Mouse (Mus musculus) embryonic facial prominence, embryonic 11.5 days (tissue): ENCODE measurements around the gene Apoc1. TPM values are rescaled to one million over a fixed set of nuclear protein-coding genes. Genes with fewer than 3 reads are reported as not detected.

Experiments used
- ATAC-seq: fragments of 200-750 bp; cut with Nextera tagmentation; replicated peaks from 2 replicates; pipeline ENCODE4 v1.8.0; 2017; ENCODE audit warnings: low read depth; ENCODE audit not compliant: insufficient number of reproducible peaks, low FRiP score, low TSS enrichment
- DNase-seq: peaks from one replicate; pipeline ENCODE4 v3.0.0-alpha.2; 2015; ENCODE audit warnings: low spot score
- H3K27ac ChIP-seq: fragments of 300-500 bp; sonication (generic); replicated peaks from 2 replicates; pipeline ENCODE4 v1.5.1; 2014; ENCODE audit warnings: mild to moderate bottlenecking, low read depth, low read length, control low read depth
- H3K27me3 ChIP-seq: fragments of 300-500 bp; sonication (generic); 2 replicates; pipeline ENCODE4 v1.6.1; 2014; ENCODE audit warnings: mild to moderate bottlenecking, low read length, moderate library complexity, mixed read lengths; ENCODE audit not compliant: control insufficient read depth, insufficient read depth
- H3K36me3 ChIP-seq: fragments of 300-500 bp; sonication (generic); replicated peaks from 2 replicates; pipeline ENCODE4 v1.6.1; 2014; ENCODE audit warnings: low read depth, mild to moderate bottlenecking, low read length, moderate library complexity, mixed read lengths; ENCODE audit not compliant: control insufficient read depth, insufficient read depth
- H3K4me1 ChIP-seq: fragments of 300-500 bp; sonication (generic); 2 replicates; pipeline ENCODE4 v1.6.1; 2014; ENCODE audit warnings: low read length, mixed read lengths; ENCODE audit not compliant: control insufficient read depth, insufficient read depth
- H3K4me2 ChIP-seq: fragments of 300-500 bp; sonication (generic); 2 replicates; pipeline ENCODE4 v1.6.1; 2014; ENCODE audit warnings: low read depth, mild to moderate bottlenecking, control low read depth, low read length, moderate library complexity
- H3K4me3 ChIP-seq: fragments of 300-500 bp; sonication (generic); 2 replicates; pipeline ENCODE4 v1.5.1; 2014; ENCODE audit warnings: low read depth, low read length, control low read depth
- H3K9ac ChIP-seq: fragments of 300-500 bp; sonication (generic); replicated peaks from 2 replicates; pipeline ENCODE4 v1.6.1; 2014; ENCODE audit warnings: mild to moderate bottlenecking, control low read depth, low read length
- H3K9me3 ChIP-seq: fragments of 300-500 bp; sonication (generic); replicated peaks from 2 replicates; pipeline ENCODE4 v1.6.1; 2016; ENCODE audit warnings: mild to moderate bottlenecking, low read length, inconsistent platforms, mixed read lengths; ENCODE audit not compliant: control insufficient read depth
- WGBS: fragments of 180-500 bp; shearing (Covaris S2); extraction: QIAGEN DNeasy Blood & Tissue Kit; methylation state at CpG from one replicate; pipeline ENCODE4 v1.1.7; 2014; 5-methylcytosine and 5-hydroxymethylcytosine counted together
- polyA plus RNA-seq: library from polyadenylated mRNA; unstranded; fragments of >200 nt; fragmentation: Nextera tagmentation; extraction: Ambion mirVana; gene quantifications from 2 replicates; pipeline ENCODE4 v1.2.1, GENCODE M21; 2014

The Apoc1 gene
- polyA plus RNA-seq, 1 experiment from 2014 or later, result 6.1 TPM

DNA sequence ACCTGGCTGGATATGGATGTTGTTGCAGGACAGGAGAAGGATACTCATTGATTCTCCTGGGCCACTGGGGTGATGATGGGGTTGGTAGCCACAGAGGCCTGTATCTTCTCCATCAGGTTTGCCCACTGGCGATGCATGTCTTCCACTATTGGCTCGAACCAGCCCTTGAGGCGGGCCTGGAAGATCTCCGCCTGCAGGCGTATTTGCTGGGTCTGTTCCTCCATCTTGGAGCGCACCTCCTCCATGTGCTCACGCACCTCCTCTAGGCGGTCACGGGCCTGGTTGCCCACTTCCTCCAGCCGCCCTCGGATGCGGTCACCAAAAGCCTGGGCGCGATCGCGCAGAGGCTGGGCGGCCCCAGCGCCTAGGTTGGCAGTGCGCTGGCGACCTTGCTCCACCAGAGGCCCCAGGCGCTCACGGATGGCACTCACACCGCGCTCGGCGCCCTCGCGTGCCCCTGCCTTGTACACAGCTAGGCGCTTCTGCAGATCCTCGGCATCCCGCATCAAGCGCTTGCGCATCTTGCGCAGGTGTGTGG, 3.9 kb upstream of the Apoc1 start:
- Histone ChIP-seq H3K27ac (no peak overlapping the region), H3K4me1 (peaks cover 5% of the 10 kb centered on the region; the same call in 1 of the 2 replicates), H3K4me2 (no peak overlapping the region; the same call in 1 of the 2 replicates), H3K9ac (no peak overlapping the region), H3K36me3 (peaks cover 4% of the 10 kb centered on the region), H3K27me3 (no peaks in the 10 kb centered on the region), H3K9me3 (no peaks in the 10 kb centered on the region), H3K4me3 (no peak overlapping the region)
- ATAC-seq, result no peak
- DNase-seq, result no peak
- 92% methylated on average over 34 of the region's 34 CpGs for WGBS

DNA sequence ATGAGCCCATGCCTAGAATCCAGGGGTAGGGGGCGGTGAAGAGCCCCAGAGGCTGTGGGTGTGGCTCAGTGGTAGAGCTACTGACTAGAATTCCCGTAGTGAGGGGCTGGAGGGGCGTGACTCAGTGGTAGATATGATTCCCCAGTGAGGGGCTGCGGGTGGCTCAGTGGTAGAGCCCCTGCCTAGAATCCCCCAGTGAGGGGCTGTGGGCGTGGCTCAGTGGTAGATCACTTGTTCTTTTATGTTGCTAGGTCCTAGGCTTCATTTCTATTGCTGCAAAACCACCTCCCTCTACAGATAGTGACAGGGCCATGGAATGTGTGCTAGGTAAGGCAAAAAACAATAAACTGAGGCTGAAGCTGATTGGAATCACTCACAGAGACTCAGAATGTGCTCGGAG, 3.4 kb upstream of the Apoc1 start:
- H3K27ac ChIP-seq, result no peak overlapping the region
- H3K4me1 ChIP-seq, result peaks cover 4% of the 10 kb centered on the region; the same call in 1 of the 2 replicates
- WGBS, result 86% methylated on average over 6 of the region's 6 CpGs
- DNase-seq (no peak), ATAC-seq (no peak)
- no peak overlapping the region for H3K4me2 ChIP-seq
- H3K9ac ChIP-seq, result no peak overlapping the region
- H3K27me3 ChIP-seq, result no peaks in the 10 kb centered on the region
- H3K9me3 ChIP-seq, result no peaks in the 10 kb centered on the region
- peaks cover 4% of the 10 kb centered on the region for H3K36me3 ChIP-seq
- no peak overlapping the region for H3K4me3 ChIP-seq

DNA sequence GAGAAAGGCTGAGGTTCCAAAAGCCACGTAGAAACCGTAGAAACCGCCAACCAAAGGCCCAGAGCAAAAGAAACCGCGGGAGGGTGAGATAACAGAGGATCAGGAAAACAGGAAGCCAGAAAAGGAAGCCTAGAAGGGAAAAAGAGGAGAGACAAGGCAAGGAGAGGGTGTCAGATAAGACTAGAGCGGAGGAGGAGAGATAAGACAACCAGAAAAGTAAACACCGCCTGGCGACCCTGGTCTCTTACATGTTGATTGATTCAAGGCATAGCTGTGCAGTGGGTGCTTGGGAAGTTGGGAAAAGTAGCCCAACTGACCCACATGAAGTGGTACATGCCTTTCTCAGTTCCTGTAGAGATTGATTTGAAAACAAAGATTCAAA, 2.7 kb upstream of the Apoc1 start:
- 50% methylated on average over 8 of the region's 8 CpGs for WGBS
- Histone ChIP-seq H3K4me1 (peaks cover 2% of the 10 kb centered on the region; the same call in 1 of the 2 replicates), H3K4me2 (no peak overlapping the region), H3K27ac (no peak overlapping the region), H3K9ac (no peak overlapping the region), H3K9me3 (no peaks in the 10 kb centered on the region), H3K27me3 (no peaks in the 10 kb centered on the region), H3K4me3 (no peak overlapping the region), H3K36me3 (peaks cover 4% of the 10 kb centered on the region)
- ATAC-seq, result no peak
- DNase-seq, result no peak

DNA sequence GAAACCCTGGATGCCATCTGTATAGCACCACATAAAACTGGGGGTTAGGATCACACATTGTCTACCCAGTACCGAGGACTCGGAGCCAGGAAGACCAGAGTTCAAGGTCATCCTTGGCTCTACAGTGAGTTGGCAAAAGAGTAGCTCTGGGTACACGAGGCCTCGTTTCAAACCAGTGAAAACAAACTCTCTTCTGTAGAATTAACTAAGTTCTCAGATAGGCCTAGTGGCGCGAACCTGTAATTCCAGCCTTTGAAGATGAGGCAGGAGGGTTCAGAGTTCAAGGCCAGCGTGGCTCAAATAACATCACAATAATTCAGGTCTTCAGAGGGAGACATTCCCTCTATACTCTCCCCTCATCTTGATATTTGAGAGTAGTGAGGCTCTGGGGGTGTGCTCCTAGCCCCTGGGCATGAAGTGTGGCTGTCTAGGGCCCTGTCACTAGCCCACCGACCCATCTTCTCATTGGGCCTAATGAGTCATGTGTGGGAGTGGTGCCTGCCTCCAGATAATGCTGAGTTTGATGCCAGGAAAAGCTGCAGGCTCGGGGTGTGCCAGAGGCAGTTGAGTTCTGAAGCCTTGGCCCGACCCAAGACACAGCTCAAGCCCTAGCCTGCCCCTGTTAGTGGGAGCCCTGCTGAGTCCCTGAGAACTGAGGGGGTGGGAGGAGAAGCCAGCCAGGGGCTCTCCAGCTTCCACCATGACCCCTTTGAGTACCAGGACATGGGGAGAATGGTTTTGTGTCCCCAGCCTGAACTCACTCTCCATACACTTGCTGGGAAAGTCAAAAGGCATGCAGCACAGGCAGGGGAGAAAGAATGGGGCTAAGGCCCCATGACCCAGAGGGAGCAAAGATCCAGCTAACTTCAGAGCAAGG, 2.1 kb upstream of the Apoc1 start:
- no peak overlapping the region for H3K27ac ChIP-seq
- H3K4me1 ChIP-seq, result peaks cover 2% of the 10 kb centered on the region; the same call in 1 of the 2 replicates

DNA sequence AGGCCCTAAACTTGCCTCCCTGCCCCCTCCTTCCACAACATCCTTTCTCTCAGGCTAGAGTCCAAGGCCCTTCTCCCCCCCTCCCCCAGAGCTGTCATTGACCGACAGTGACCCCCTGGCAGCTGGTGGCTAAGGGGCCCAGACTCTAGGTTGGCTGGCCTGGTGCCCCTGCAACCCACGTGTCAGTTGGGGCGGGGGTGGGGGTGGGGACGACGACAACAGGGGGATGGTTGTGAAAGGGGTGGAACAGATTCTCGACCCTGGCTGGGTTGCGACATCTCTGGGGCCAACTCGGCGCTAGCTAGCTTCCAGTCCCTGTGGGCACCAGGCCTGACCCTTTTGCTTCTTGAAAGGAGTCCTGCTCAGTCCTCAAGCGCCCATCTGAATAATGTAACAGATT, 961 bp upstream of the Apoc1 start:
- Histone ChIP-seq H3K27ac (no peak overlapping the region), H3K9me3 (no peaks in the 10 kb centered on the region), H3K27me3 (no peaks in the 10 kb centered on the region), H3K4me2 (no peak overlapping the region), H3K4me3 (no peak overlapping the region), H3K9ac (no peak overlapping the region; the same call in 1 of the 2 replicates), H3K4me1 (no peaks in the 10 kb centered on the region; the same call in 1 of the 2 replicates), H3K36me3 (peaks cover 4% of the 10 kb centered on the region)
- 22% methylated on average over 10 of the region's 10 CpGs for WGBS
- no peak for DNase-seq
- ATAC-seq, result no peak

More for the DNA sequence above, 2.1 kb upstream of the Apoc1 start:
- ATAC-seq, result no peak
- H3K4me3 ChIP-seq, result no peak overlapping the region
- WGBS, result 79% methylated on average over 10 of the region's 10 CpGs
- H3K9me3 ChIP-seq, result no peaks in the 10 kb centered on the region
- H3K36me3 ChIP-seq, result peaks cover 4% of the 10 kb centered on the region
- no peaks in the 10 kb centered on the region for H3K27me3 ChIP-seq
- DNase-seq, result no peak
- H3K9ac ChIP-seq, result no peak overlapping the region
- no peak overlapping the region for H3K4me2 ChIP-seq

DNA sequence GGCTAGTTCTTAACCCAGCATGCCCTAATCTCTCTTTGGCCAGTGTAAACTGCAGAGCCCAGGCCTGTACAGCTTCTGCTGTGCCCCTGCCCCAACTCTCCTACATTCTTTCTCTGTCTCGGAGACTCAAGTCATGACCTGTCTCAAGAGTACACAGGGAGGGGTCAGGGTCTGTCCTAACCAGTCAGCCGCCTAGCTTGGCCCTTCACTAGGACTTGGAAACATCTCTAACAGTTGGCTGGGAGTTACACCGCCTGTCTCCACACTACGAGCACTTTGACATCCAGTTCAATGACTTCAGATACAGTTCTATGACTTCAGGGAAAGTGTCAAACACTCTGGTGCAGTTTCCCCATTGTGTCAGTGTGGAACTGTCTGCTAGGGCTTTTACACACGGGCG, 1.0 kb downstream of the Apoc1 start:
- no peak overlapping the region for H3K4me3 ChIP-seq
- no peak overlapping the region for H3K9ac ChIP-seq
- WGBS, result 77% methylated on average over 6 of the region's 6 CpGs
- no peaks in the 10 kb centered on the region for H3K9me3 ChIP-seq
- no peak overlapping the region for H3K4me2 ChIP-seq
- H3K4me1 ChIP-seq, result no peaks in the 10 kb centered on the region; the same call in 1 of the 2 replicates
- no peaks in the 10 kb centered on the region for H3K36me3 ChIP-seq
- ATAC-seq (no peak), DNase-seq (no peak)
- no peak overlapping the region for H3K27ac ChIP-seq
- no peaks in the 10 kb centered on the region for H3K27me3 ChIP-seq

DNA sequence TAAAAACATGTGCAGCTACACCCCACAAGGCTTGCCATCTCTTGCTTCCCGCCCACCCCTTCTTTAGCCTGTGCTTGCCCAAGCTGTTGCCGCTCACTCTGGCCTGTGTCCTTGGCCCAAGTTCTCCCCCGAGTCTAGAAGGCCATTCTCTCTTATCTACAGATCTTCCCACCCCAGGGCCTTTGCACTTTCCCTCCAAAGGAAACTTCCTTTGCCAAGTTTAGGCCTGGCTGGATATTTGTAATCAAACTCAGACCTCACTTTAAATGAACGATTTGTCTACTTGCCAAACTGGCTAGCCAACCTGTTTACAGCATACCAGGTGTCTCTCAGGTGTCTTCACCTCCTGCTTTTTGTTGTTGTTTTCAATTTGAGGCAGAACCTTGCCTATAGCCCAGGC, 1.6 kb downstream of the Apoc1 start:
- WGBS, result 89% methylated on average over 4 of the region's 4 CpGs
- ATAC-seq (no peak), DNase-seq (no peak)
- H3K27me3 ChIP-seq, result no peaks in the 10 kb centered on the region
- H3K9ac ChIP-seq, result no peak overlapping the region
- H3K4me1 ChIP-seq, result no peaks in the 10 kb centered on the region; the same call in 1 of the 2 replicates
- no peak overlapping the region for H3K4me3 ChIP-seq
- H3K36me3 ChIP-seq, result no peaks in the 10 kb centered on the region
- no peak overlapping the region for H3K27ac ChIP-seq
- H3K9me3 ChIP-seq, result no peaks in the 10 kb centered on the region
- no peak overlapping the region for H3K4me2 ChIP-seq

DNA sequence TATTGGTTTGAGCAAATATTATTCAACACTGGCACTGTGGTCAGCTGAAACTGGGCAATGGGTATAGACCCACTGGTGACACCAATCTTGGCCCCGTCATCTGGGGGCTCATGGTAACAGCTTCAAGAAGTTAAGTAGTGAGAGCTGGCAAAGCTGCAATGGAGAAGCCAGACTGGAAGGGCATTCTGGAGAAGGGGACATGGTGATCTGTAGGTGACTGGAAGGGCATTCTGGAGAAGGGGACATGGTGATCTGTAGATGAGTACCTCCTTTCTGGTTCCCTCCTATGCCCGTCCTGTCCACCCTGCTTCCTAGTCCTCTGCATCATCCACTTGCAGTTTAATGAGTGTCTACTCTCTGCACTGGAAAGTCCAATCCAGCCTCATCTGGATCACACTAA, 3.8 kb downstream of the Apoc1 start:
- DNase-seq, result no peak

More for the DNA sequence above, 3.8 kb downstream of the Apoc1 start:
- no peaks in the 10 kb centered on the region for H3K9me3 ChIP-seq
- H3K4me2 ChIP-seq, result no peak overlapping the region
- WGBS, result 98% methylated on average over 2 of the region's 2 CpGs
- H3K27me3 ChIP-seq, result no peaks in the 10 kb centered on the region
- H3K9ac ChIP-seq, result no peak overlapping the region
- H3K27ac ChIP-seq, result no peak overlapping the region
- H3K4me1 ChIP-seq, result no peaks in the 10 kb centered on the region; the same call in 1 of the 2 replicates
- ATAC-seq, result no peak
- H3K4me3 ChIP-seq, result no peak overlapping the region
- no peaks in the 10 kb centered on the region for H3K36me3 ChIP-seq
